Mouse (Mus musculus): ENCODE measurements around the gene Lasp1.
"Not testable (repeated sequence)": the region's sequence is repeated elsewhere in the genome, so short reads cannot be mapped to it uniquely, and the experiment has no call there.

The Lasp1 gene

GRCm38 (mm10) chr11:97798782-97799145 is at the start of gene Lasp1:
Lasp1 (plus strand) TSS chr11:97799000.
- DNase-seq (ENCODE audit: low read depth, low spot score): peak; percentile 90

- no peak for DNase-seq (ENCODE audit: low read depth, low spot score)
Observed at GRCm38 (mm10) chr11:97753277-97753676, 45.5 kb upstream of the Lasp1 start.

GRCm38 (mm10) chr11:97758125-97758524 is 40.7 kb upstream of the Lasp1 start:
- no peak for DNase-seq (ENCODE audit: low read depth, low spot score)

- no peak for DNase-seq (ENCODE audit: low read depth, low spot score)
Observed at GRCm38 (mm10) chr11:97758942-97759341, 39.9 kb upstream of the Lasp1 start.

- DNase-seq (ENCODE audit: low read depth, low spot score): peak; percentile 61
Observed at GRCm38 (mm10) chr11:97761638-97762037, 37.2 kb upstream of the Lasp1 start.

- DNase-seq (ENCODE audit: low read depth, low spot score): peak; percentile 97
Observed at GRCm38 (mm10) chr11:97766154-97766881, 32.5 kb upstream of the Lasp1 start, which contains the start of gene Cwc25. Cwc25 (minus strand) TSS chr11:97766556.

GRCm38 (mm10) chr11:97769704-97770103 is 29.1 kb upstream of the Lasp1 start:
- no peak for DNase-seq (ENCODE audit: low read depth, low spot score)

GRCm38 (mm10) chr11:97771410-97771809 is 27.4 kb upstream of the Lasp1 start:
- peak; percentile 41 for DNase-seq (ENCODE audit: low read depth, low spot score)

GRCm38 (mm10) chr11:97775186-97775585 is 23.6 kb upstream of the Lasp1 start:
- DNase-seq (ENCODE audit: low read depth, low spot score): peak; percentile 61

GRCm38 (mm10) chr11:97775808-97776496 is 22.8 kb upstream of the Lasp1 start, which contains the start of gene 1700001P01Rik:
1700001P01Rik (minus strand) TSS chr11:97775918.
- DNase-seq (ENCODE audit: low read depth, low spot score): peak; percentile 87

GRCm38 (mm10) chr11:97776497-97777128 is 22.2 kb upstream of the Lasp1 start:
- peak; percentile 81 for DNase-seq (ENCODE audit: low read depth, low spot score)

- DNase-seq (ENCODE audit: low read depth, low spot score): peak; percentile 84
Observed at GRCm38 (mm10) chr11:97777129-97777529, 21.7 kb upstream of the Lasp1 start.

- no peak for DNase-seq (ENCODE audit: low read depth, low spot score)
Observed at GRCm38 (mm10) chr11:97778918-97779317, 19.9 kb upstream of the Lasp1 start.

- peak; percentile 41 for DNase-seq (ENCODE audit: low read depth, low spot score)
Observed at GRCm38 (mm10) chr11:97779968-97780701, 18.7 kb upstream of the Lasp1 start.

- no peak for DNase-seq (ENCODE audit: low read depth, low spot score)
Observed at GRCm38 (mm10) chr11:97781478-97781831, 17.3 kb upstream of the Lasp1 start.

GRCm38 (mm10) chr11:97781832-97782563 is 16.8 kb upstream of the Lasp1 start, which contains the start of gene Rpl23:
Rpl23 (minus strand) TSS chr11:97782437.
- peak; percentile 98 for DNase-seq (ENCODE audit: low read depth, low spot score)

GRCm38 (mm10) chr11:97782564-97782895 is 16.3 kb upstream of the Lasp1 start:
- DNase-seq (ENCODE audit: low read depth, low spot score): no peak

- no peak for DNase-seq (ENCODE audit: low read depth, low spot score)
Observed at GRCm38 (mm10) chr11:97787961-97788360, 10.8 kb upstream of the Lasp1 start.

GRCm38 (mm10) chr11:97789727-97790126 is 9.1 kb upstream of the Lasp1 start:
- no peak for DNase-seq (ENCODE audit: low read depth, low spot score)

GRCm38 (mm10) chr11:97790778-97791438 is 7.9 kb upstream of the Lasp1 start:
- not testable (repeated sequence) for DNase-seq (ENCODE audit: low read depth, low spot score)

GRCm38 (mm10) chr11:97793165-97793564 is 5.6 kb upstream of the Lasp1 start:
- peak; percentile 83 for DNase-seq (ENCODE audit: low read depth, low spot score)

Data from ZHBTc4 (cell line).